Mouse (Mus musculus) c-Kit-negative CD71-positive TER-119-positive erythroid progenitor cells, embryonic 14.5 days (primary cell): ENCODE data around the gene Zfyve28.

Experiments
- DNase-seq: peaks from one replicate; pipeline ENCODE4 v3.0.0-alpha.2; 2013; ENCODE audit warnings: low read depth, low spot score

Zfyve28 gene

DNA sequence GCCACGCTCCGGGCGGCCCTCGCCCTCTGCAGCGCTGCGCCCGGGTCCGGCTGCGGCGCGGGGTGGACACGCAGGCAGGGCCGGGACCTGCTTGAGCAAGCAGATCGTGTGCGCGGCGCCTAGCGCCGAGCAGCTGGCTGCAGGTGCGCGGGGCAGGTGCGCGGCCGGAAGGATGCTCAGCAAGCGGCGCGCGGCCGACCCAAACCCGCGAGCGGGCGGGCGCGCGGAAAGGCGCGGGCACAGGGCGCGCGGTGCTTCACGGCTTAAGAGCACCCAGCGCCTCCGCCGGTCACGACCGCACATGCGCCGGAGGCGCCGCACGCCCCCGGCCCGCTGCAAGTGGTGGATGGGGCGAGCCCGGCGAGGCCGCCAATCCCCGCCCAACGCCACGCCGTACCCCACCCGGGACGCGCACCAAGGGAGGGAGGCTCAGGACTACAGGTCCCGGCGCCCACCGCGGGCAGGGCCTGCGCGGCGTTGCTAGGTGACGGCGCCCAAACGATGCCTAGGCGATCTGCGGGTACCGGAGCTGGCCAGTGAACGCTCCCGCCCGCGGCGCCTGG is at the start of gene Zfyve28, which contains the start of gene Cfap99:
Gene Zfyve28, minus strand, starts transcription at position 296 of the 563 bp plus-strand sequence.
Gene Cfap99, plus strand, starts transcription at position 447 of the 563 bp plus-strand sequence.
- DNase-seq: no peak

DNA sequence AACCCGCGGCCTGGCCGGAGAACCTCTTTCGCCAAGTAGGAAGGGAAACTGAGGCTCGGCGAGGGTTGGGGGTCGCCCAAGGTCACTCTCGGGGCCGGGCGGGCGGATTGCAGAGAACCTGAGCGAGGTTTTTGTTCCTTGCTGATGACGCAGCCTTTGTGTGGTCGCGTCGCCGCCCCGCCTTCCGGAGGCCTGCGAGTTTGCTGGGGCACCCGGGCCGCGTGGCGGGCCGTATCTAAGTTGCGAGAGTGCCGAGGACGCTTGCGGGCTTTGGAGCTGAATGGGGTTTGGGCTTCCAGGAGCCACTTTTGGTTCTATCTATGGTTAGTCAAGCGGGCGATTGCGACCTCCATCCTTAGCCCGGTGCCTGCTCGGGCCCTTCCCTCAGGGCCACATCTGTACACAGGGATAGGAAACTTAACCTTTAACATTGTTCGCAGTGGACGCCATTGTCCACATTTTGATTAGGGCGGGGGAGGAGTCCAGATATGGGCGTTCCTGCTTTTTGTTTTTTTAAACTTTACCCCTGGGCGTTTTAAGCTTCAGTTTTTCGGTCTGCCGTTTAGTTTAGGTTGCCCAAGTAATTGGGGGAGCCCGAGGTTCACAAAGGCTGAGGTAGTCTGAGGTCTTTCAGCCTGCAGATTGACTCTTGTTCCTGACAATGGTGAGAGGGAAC is 48.7 kb upstream of the Zfyve28 start:
- DNase-seq: peak; percentile 51

DNA sequence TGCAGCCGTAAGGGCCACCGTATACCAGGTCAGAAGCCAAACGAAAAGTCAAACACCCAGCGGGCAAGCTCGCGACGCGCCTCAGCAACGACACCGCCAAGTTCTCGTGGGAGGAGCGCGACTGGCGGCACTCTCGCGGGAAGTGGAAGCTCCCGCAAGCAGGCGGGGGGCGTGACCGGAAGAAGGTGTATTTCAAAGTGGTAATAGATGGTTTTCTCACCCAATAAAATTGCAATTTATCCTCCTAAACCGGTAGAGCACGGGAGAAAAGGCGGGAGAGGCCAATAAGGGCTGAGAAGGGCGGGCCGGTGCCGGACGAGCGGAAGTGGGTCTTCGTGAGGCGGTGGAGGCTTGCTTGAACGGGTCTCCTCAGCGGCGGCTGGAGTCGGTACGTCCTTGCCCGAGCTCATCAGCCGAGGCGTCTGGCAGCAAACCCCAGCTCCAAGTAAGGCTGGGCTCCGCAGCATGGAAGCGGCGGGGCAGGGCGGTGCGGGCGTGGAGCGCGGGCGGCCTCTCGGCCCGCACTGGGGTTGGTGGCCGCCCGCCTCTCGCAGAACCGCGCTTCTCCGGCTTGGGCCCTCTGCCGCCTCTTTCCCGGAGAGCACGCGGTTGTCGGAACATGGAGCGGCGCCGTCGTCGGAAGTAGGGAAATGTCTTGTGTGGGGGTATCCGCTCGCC is 48.0 kb upstream of the Zfyve28 start, which contains the start of gene Rnf4:
Gene Rnf4, plus strand, starts transcription at position 193 of the 678 bp plus-strand sequence.
- peak; percentile 93 for DNase-seq

DNA sequence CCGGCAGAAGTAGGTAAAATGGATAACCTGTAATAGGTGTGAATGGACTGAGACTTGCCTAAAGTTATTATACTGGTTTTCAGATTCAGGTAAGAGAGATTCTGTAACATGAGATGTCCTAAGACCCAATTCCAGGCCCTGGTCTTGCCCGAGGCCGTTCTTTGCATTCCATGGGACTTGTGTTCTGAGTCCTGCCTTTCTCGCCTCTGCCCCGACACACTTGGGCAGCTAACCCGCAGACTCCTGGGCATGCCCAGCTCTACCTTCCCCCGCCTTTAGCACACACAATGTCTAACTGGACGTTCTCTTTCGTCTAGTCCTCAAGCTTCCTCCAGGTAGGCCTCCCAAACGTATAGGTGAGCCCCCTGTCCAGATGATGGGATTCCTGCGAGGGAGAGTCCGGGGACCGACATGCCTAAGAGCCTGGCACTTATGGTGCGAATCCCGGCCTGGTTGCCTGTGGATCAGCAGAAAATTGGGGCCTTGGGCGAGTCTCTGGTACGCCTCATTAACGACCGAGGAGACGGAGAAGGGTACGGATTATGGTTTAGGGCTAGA is 47.4 kb upstream of the Zfyve28 start:
- DNase-seq: no peak

DNA sequence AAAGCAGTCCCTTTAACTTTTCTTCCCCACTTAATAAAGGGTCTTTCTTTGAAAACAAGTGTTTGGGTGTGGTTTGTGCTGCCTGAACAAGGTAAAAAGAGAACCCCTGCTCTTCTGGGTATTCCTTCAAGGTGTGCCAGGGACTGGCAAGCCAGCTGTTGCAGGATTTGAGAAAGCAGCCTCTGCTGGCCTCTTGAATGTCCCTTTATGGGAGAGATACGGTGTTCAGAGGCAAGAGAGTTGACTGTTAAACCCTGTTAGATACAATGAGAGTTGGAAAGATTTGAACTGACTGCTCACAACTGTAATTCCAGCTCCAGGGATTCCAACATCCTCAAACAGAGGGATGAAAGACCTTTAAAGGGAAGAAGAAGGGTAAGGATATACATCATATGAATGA is 45.8 kb upstream of the Zfyve28 start:
- DNase-seq: no peak

DNA sequence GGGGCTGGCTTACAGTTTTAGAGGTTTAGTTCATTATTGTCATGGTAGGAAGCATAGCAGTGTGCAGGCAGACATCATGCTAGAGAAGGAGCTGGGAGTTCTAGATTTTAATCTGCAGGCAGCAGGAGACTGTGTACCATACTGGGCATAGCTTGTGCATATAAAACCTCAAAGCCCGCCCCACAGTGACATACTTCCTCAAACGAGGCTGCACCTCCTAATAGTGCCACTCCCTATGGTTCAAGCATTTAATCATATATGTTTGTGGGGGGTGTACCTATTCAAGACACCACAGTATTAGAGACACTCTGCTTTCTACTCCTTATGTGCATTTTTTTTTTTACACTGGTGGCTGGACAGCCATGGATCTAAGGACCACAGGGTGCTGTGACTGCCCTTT is 41.9 kb upstream of the Zfyve28 start:
- no peak for DNase-seq

DNA sequence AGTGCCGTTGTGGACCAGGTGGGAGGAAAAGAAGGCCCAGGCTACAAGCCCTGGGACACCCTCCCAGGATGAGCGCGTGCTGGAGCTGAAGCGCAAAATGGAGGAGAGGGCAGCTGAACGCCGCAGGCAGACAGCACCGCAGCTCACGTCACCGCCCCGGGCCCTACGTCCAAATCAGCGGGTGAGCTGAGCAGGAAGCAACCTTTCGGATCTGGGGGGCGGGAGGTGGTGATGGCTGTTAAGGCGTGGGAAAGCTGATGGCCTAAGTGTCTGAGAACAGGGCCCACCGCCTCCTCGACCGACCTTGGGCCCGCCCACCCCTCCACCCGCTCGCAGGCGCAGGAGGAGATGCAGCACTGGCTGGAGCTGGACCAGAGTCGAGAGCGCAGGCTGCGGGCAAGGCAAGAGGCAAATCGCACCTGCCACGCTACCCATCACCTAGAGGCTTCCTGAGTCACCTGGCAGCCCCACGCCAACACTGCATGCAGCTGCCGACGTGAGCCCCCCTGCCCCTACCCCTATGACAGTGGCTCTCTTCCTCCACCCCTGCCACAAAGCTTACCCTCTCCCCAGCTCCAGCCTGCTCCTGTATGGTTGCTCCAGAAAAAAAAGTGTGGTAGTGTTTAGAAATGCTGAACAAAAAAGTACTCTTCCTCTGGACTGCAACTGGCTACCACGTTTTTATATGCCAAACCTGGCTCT is 38.8 kb upstream of the Zfyve28 start:
- no peak for DNase-seq

DNA sequence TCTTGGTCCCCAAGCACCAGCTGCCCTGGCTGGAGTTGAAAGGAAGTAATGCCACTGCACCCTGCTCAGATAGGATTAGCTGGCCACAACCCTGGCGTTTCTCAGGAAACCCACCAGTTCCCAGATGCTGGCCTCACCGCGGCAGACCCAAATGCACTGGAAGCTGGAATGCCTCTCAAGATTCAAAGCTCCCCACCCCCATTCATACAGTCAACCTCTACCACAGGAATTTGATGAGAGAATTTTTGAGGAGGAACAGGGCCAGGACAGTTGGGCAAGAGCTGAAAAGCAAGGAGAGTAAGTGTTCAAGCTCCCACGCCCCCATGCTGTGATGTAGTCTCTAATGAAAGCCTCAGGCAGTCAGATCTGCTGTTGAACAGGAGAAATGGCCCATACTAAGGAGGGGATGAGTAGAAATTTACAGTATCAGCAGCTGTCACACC is 38.0 kb upstream of the Zfyve28 start:
- no peak for DNase-seq

DNA sequence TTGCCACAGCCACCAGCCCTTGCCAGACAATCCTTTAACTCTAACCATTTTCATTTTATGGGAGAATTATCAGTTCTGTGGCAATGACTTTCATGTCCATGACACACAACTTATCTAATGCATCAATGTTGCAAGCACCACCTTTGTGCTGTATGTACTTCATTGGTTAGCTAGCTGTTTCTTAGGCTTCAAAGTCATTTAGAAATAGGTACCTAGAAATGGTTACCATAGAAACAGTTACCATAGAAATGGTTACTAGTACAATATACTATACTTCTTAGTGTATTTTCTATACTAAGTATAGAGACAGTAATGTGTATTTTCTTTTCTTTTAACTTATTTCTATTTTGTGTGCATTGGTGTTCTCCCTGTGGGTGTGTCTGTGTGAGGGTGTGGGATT is 37.0 kb upstream of the Zfyve28 start:
- DNase-seq: no peak

DNA sequence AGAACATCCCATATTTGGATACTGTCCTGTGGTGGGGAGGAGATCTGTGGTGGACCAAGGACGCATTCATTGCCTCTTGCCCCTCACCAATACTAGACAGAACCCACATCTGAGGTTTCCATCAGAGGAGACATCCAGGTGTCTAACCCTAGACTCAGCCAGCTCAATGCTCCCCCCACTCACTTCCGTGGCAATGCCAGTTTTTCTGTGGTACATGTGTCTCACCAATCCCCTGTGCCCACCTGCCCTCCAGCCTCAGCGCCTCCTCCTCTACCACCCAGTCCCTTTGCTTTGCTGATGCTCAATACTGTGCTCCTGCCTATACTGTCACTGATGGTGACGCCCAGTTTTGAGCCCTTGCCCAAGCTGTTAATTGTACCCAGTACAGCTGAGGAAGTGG is 33.0 kb upstream of the Zfyve28 start:
- DNase-seq: no peak

DNA sequence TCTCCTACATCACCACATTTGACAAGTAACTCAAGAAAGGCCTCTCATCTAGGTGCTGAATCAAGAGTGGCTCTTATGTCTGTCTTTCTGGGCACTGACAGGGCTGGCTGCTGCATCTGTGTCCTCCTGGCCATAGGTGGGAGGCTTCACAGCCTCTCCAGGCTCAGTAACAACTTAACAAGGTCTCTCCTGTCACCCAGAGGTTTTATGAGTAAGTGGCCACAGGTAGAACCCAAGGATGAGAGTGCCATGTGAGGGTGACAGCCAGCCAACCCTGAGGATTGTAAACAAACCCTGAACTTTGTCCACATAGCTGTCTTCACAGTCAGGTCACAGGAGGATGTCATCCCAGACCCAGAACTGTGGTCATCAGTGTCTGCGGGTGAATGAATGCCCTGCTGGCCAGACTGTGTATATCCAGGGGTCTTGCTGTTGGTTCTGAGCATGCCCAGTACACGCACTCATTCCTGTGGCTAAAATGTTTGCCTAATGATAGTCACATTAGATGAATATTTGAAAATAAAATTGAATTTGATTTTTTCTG is 31.3 kb upstream of the Zfyve28 start:
- no peak for DNase-seq

DNA sequence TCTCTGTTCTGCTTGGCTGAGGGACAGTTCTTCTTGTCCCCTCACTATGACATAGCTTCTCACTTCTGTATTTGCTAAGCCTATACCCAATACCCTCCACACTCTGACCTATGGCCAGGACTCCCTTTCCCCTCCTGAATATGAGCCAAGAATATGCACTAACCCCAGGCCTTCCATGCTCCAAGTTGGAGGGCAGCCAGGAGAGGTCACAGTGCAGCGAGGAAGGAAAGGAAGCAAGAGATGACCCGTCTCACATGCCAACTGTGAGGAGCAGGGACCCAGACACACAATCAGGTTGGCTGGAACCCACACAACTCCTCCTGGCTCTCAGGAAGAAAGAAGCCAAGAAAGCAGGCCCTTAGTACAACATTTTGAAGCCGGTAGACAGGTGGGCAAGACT is 20.8 kb upstream of the Zfyve28 start:
- DNase-seq: no peak

DNA sequence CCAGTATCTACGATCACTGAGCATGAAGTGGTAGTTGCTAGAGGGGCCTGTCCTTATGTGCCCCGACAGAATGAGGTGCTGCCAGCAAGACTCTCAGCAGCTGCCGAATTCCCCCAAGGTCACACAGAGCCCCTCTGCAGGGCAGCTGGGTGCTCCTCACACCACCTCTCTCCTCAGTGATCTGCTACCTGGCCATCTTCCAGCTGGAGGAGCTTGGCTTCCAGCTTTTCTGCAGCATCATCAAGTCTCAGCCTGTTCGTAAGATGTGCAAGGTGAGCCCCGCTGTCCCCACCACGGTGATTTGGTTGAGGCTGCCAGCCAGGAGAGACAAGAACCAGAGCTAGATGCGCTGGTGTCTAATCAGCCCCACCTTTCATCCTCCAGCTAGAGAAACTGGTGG is 14.1 kb upstream of the Zfyve28 start:
- DNase-seq: no peak

DNA sequence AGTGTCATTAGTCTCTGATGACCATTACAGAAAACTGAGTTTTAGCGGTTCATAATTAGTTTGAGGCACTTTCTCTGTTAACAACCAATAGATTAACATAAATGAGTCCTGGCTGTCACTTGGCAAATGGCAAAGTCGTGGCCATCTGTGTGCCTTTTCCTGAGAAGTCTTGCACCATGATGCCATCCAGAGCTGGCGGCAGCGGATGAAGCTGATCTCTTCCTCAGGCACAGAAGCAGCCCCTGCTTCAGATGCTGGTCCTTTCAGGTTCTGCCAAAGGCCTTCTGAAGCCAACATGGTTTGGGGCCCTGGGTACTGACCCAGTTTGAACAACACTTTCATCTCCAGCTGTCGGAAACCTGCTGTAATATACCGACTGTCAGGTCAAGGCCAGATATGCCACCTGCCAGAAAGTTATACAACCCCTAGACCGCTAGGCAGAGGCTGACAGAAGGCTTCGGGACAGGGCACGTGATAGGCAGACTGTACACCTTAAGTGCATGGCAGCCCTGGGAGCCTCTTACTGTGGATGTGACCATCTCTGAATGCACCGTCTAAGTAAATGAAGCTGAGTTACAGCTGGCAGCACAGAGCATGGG is 10.8 kb upstream of the Zfyve28 start:
- no peak for DNase-seq

DNA sequence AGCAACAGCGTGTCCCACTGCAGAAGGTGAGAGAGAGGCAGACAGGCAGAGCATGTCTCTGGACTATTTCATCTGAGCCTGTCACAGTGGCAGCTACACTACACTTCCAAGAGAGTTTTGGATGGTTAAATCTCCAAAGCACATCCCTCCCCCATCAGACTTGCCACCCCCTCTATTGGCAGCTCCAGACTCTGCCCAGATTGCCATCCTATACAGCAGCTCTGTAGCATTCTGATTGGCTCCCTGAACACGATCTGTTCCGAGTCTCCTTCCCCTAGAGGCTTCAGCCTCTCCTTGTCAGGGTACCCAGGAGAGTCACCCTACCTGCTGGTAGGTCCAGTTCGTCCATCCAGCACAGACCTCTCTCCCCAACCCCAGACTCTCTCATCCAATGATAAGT is 9.8 kb upstream of the Zfyve28 start:
- no peak for DNase-seq

DNA sequence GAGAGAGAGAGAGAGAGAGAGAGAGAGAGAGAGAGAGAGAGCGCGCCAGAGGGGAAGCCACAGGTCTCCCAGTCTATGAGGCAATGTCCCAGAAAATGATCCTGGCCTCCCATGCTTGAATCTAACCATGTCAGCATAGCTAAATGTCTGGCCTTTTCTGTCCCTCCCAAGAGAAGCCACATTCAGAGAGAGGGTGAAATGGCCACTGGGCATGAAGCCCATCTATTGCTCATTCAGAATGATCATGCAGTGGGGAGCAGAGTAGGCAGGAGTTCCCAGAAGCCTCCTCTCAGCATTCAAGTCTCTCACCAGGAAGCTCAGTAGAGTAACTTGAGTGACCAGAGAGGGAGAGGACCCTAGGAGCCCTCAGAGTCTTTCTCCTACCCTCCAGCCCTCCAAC is 6.9 kb upstream of the Zfyve28 start:
- DNase-seq: no peak

DNA sequence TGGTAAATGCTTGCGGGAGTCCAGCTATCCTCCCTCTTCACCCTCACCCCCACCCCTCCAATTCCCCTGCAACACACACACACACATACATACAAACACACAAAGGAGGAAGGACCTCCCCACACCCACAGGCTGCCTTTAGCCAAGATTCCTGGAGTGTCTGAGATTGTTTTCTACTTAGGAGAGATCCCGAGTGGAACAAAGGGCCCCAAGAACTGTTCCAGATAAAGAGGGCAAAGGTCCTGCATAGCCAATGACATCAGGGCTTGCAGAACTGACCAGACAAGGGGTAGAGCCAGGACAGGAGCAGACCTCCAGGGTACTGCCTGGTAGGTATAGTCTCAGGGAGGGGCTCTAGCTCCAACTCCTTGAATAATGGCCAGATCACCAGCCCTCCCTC is 6.4 kb upstream of the Zfyve28 start:
- no peak for DNase-seq

DNA sequence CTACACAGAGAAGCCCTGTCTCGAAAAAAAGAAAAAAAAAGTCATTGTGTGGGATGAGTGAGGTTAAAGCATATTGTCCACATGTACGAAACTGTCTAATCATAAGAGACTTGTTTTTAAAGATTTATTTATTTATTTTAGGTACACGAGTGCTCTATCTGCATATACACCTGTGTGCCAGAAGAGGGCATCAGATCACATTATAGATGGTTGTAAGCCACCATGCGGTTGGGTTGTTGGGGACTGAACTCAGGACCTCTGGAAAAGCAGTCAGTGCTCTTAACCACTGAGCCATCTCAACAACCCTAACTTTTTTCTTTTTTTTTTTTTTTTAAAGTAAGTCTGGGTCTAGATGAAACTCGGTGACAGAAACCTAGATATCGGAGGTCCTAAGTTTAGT is 5.1 kb upstream of the Zfyve28 start:
- no peak for DNase-seq

DNA sequence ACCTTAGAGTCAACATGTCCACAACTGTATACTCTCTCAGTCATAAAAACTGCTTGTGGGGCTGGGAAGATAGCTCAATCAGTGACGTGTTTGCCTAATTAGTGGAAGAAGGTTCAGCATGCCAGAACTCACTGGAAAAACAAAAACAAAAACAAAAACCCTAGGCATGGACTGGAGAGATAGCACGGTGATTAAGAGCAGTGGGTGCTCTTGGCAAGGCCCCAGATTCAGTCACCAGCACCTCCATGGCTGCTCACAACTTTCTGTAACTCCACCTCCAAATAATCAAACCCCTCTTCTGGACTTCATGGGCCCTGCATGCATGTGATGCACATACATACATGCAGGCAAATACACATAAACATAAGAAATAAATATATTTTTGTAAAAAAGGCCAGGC is 1.0 kb upstream of the Zfyve28 start:
- no peak for DNase-seq

DNA sequence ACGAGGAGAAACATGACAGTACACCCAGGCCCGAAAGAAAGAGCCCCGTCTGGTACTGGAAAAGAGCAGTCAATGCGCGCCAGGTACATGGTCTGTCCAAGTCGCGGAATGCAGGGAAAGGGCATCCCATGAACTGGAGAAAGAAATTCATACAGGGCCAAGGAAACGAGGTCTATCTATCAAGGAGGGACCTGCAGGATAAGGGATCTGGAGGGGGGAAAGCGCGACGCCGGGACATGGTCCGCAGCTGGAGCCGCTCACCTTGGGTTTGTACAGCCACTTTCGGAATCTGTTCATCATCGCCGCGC is 457 bp downstream of the Zfyve28 start:
- DNase-seq: no peak

DNA sequence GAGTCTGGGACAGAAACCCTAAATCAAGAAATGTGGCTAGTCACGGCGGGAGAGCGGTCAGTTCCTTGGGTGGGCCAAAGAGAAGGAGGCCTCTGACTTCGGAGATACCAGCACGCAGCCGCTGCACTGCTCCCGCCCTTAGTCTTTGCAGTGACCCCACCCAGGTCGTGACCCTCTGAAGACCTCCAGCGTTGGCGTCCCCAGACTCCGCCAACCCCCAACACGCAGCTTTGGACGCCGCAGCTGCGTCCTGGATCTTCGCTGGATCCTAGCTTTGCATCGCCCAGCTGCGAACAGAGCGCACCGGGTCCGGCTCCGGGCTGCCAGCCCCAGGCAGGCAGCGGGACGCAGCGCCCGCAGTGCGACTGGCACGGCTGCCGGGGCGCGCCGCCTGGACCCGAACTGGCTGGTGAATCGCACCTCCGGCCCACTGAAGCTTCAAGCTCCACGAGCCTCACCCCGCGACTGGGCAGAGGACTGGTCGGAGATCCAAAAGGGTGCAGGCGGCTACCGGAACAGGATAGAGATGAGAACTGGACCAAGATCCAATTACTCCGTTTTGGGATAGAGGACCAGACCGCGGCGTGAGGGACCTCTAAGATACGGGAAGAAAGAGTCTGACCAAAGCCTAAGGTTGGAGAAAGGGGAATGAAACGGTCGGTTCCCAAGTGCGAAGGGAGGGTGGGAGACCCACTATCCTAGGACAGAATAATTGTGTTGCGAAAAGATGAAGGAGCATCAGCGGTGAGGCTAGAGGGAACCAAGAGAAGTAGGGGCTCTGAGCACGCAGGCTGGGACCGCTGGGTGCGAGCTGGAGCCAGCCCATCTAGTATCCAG is 1.0 kb downstream of the Zfyve28 start:
- DNase-seq: no peak
